Comparison of ENCODE assay signal across 9 mouse cellular contexts in the genomic region with DNA sequence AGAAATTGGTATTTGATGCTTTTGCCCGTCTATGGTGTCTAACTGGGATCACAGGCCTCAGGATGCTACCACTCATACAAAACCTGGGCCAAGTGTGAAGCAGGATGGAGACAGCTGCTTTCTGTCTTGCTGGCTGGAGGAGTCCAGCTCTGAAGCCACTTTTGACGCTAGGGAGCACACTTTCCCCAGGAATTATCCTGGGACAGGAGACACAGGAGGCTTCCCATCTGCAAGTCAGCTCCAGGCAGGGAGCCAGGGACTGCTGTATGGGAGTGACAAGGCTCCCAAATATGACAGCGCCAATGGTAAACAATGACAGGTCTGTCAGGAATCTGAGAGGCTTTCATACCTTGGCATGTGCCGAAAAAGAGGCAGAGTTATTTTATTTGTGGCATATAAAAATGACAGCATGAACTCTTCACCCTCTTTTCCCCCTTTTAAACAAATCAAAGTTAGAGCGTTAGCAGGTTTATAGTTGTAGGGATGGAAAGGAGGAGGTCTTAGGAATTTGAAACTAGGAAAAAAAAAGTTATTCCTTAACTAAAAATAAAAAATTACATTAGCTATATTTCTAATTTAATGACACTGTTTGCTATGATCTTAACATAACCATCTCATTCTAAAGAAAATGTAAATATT.
DNase-seq lines count a peak whose midpoint lies in the region; ATAC-seq lines count a peak whose summit lies in the region.
"Had no signal": no experiment of that assay in that cellular context is flagged by ENCODE, and none has a peak within 500 bp of the region (broad histone marks: within the 10 kb centered on the region; RNA-seq: fewer than 3 reads in every experiment).

No protein-coding gene starts in this region.

- no peaks in the 10 kb centered on the region for H3K36me3 ChIP-seq in heart, embryonic 15.5 days

- DNase-seq in gastrocnemius, postnatal 4 days (ENCODE audit: low spot score in 2 of 2) = peak; percentile 18 to 24
- no peak for DNase-seq in gastrocnemius, adult 18-20 months (ENCODE audit: low spot score)
- DNase-seq in embryo, embryonic 10.5 days (ENCODE audit: low spot score) = peak; percentile 66
- DNase-seq in layer of hippocampus, adult 11-12 months (ENCODE audit: low spot score) = peak; percentile 40
- peak; percentile 41 for DNase-seq in lung, postnatal 14 days
- DNase-seq in right cerebral cortex, postnatal 36 days (ENCODE audit: low spot score in 2 of 2) = peak; percentile 20 to 41
- no peak for DNase-seq in thymus, adult 18-20 months

- no peak overlapping the region for H3K9ac ChIP-seq in heart, embryonic 15.5 days

- peak; percentile 60; the same call in 1 of the 2 replicates for ATAC-seq in heart, embryonic 15.5 days (replicated peaks; ENCODE audit: insufficient number of reproducible peaks, insufficient read depth, low FRiP score, low read depth)

- H3K27ac ChIP-seq in heart, embryonic 15.5 days = no peak overlapping the region

- 0 out of 2 replicates have a peak, but pooled peaks cover 2% of the 10 kb centered on the region for H3K4me1 ChIP-seq in heart, embryonic 15.5 days (replicated peaks)

- 26% methylated on average over 5 of the region's 5 CpGs for WGBS in heart, embryonic 15.5 days

- no peak overlapping the region for H3K4me3 ChIP-seq in heart, embryonic 15.5 days

- no peaks in the 10 kb centered on the region for H3K27me3 ChIP-seq in heart, embryonic 15.5 days
- H3K27me3 ChIP-seq: CH12.LX had no signal

- no peak overlapping the region for H3K4me2 ChIP-seq in heart, embryonic 15.5 days

- H3K9me3 ChIP-seq in heart, embryonic 15.5 days (replicated peaks) = no peaks in the 10 kb centered on the region

Comparison
In these comparisons a context has a peak if more than half of its experiments do, and no peak if none do; other contexts are left out.
1. DNase-seq: peak in gastrocnemius, postnatal 4 days (2 of 2), embryo, embryonic 10.5 days (single experiment), layer of hippocampus, adult 11-12 months (single experiment), lung, postnatal 14 days (single experiment) and right cerebral cortex, postnatal 36 days (2 of 2); none in gastrocnemius, adult 18-20 months (single experiment) and thymus, adult 18-20 months (0 of 2).